Mouse (Mus musculus) gastrocnemius, postnatal 14 days (tissue): ENCODE measurements around the gene Ccdc86. TPM values are rescaled to one million over a fixed set of nuclear protein-coding genes. Genes with fewer than 3 reads are reported as not detected.

Experiments
- DNase-seq: peaks from one replicate; pipeline ENCODE4 v3.0.0; 2021; ENCODE audit warnings: mixed read lengths
- intact Hi-C: fragments of 180-260 bp; cut with DNase I; formaldehyde crosslinking; loops from one replicate; pipeline ENCODE4 v1.15.1; 2025; ENCODE audit warnings: low total_unique reads
- total RNA-seq, 2 experiments: library from RNA; stranded (reverse); gene quantifications; 2 replicates each; pipeline ENCODE4 v1.2.3; 2021

Ccdc86 gene
- total RNA-seq, 2 experiments from 2014 or later: 17.7 to 25.7 TPM

- intact Hi-C loops: no loop called here
These were observed 30.6 kb downstream of the Ccdc86 start for GRCm38 (mm10) chr19:10918321-10918991.

DNA sequence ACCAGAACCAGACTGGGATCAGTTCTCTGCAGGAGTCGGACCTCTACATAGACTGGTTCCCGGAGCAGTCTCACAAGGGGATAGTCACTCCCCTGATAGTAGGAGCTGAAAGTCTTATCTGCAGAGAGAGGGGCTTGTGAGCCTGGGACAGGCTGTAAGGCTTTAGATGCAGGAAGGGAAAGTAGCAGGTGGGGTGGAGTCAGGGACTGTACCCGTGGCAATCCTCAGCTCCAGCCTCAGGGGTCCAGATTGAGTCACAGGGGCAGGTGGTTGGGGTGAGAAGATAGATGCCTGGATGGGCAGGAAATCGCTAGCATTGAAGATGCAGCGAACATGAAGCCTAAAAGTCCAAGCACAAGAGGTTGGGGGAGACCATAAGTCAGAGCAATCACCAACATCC, 32.6 kb downstream of the Ccdc86 start:
- no peak for DNase-seq
- intact Hi-C loops: no loop called here

More at GRCm38 (mm10) chr19:10918321-10918991, 30.6 kb downstream of the Ccdc86 start:
- no peak for DNase-seq

DNA sequence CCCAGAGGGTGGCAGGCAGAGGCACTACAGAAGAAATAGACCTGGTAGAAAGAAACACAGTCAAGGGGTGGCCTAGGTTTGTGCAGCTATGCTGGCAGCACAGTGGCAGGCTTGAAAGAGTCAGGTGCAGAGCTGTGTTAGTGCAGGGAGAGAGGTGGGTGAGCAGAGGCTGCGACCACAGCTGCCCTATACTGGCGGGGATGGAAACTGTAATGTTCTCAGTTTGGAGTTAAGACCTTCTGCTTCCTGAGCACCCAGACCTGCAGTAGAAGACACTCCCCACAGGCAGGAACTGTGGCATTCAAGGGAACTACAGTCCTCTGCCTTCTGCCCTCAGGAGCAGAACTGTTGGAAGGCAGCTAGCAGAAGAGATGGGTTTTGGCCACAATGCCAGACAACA, 34.2 kb downstream of the Ccdc86 start:
- intact Hi-C loops: no loop called here

DNA sequence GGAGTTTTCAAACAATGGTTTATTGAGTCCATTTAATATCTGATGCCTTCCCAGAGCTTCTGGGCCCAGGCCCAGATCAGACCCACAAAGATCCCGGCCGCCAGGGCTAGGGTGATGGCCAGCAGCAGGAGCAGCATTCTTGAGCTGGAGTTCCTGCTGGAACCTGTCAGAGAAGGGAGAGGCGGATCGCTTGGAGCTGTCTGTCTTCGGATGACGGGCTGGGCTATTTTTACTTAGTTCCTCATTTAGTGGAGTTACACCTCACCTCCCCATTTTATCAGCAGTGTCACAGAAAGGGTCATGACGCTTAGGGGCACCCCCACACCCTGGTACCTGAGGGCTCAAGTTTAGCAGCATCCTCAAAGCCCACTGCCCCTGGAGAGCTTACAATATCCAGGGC, 34.8 kb downstream of the Ccdc86 start:
- DNase-seq: no peak

More for the DNA sequence above, 34.2 kb downstream of the Ccdc86 start:
- no peak for DNase-seq

GRCm38 (mm10) chr19:10909087-10909721, 39.9 kb downstream of the Ccdc86 start:
- no peak for DNase-seq
- intact Hi-C loops: no loop called here

More for the DNA sequence above, 34.8 kb downstream of the Ccdc86 start:
- intact Hi-C loops: no loop called here

DNA sequence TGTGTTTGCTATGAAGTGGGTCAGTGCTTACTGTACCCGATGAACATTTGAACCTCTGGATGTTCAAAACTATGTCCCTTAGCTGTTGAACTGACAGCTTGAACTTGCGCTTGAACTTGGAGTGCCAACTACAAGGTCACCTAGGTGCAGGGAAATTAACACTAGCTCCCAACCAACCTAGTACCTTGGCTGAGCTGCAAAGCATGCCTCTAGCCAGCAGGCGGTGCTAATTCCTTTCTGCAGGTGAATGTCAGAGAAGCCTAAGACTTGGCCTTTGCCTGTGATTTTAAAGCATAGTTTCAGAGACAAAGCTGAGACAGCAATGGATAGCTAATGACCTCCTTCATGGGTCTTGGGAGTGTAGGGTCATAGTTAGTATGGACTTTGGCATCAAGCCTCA, 41.2 kb downstream of the Ccdc86 start:
- DNase-seq: peak; percentile 48
- intact Hi-C loops: no loop called here

DNA sequence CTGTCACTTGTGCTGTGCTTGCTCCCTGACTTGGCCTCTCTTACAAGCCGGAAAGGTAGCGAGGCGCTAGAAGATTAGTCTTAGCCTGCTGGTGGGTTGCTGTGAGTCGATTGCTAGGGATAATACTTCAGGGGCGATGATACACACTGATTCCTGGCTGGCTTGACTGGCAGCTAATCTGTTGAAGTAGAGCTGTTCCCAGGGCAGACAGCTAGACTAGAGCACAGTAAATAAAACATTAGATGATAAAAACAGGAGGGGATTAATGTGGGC, 43.4 kb downstream of the Ccdc86 start:
- intact Hi-C loops: no loop called here
- DNase-seq: no peak

GRCm38 (mm10) chr19:10904927-10905727, 43.9 kb downstream of the Ccdc86 start:
- intact Hi-C loops: no loop called here
- peak; percentile 83 for DNase-seq

DNA sequence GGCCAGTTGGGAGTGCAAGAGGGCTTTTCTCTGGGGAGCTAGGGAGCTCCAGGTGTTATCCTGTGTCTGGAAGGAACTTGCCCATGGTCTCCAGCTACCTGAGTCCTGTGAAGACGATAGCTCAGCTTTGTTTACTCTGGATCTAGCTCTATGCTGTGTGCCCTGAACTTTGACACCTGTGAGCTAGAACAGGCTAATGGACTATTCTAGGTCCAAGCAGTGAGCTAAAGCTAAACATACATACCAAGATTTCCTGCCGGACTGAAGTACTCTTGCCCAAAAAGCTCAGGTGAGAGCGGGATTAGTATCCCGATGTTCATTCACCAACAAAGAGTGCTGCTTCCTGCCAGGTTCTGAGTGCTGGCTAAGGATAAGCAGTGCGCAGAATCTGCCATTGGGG, 44.6 kb downstream of the Ccdc86 start:
- DNase-seq: no peak
- intact Hi-C loops: no loop called here

- DNase-seq: no peak
- intact Hi-C loops: no loop called here
These were observed 48.0 kb downstream of the Ccdc86 start for GRCm38 (mm10) chr19:10901046-10901445.

- peak; percentile 67 for DNase-seq
- intact Hi-C loops: no loop called here
These were observed 48.8 kb downstream of the Ccdc86 start for GRCm38 (mm10) chr19:10900315-10900714.

DNA sequence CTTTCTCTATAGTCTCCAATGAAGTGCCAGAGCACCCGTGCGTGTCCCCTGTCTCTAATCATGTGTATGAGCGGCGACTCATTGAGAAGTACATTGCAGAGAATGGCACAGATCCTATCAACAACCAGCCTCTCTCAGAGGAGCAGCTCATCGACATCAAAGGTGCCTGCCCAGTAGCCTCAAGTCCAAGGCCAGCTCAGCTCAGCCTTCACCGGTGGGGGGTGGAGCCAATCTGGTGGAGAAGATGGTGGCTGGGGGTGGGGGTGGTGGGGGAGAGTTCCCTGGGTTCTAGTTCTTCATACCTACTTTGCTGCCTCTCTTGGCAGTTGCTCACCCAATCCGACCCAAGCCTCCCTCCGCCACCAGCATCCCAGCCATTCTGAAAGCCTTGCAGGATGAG, 51.6 kb downstream of the Ccdc86 start:
- intact Hi-C loops: no loop called here
- no peak for DNase-seq

DNA sequence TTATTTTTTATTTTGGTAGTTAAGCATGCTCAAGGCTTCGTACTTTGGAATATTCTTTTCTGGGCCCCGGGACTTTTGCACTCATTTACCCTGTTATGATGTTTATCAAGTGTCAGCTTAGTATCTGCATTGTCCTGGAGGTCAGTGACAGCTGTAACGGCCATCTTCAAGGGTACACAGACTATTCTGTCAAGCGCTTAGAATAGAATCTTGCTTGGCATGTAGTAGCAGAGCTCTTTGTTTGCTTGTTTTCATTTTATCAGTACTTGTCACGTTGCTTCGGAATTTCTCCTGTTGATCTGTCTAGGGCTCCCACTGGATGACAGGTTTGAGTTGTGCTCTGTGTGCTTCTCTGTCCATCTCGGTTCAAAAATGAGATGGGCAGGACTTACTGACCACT, 52.2 kb downstream of the Ccdc86 start:
- intact Hi-C loops: no loop called here
- no peak for DNase-seq

DNA sequence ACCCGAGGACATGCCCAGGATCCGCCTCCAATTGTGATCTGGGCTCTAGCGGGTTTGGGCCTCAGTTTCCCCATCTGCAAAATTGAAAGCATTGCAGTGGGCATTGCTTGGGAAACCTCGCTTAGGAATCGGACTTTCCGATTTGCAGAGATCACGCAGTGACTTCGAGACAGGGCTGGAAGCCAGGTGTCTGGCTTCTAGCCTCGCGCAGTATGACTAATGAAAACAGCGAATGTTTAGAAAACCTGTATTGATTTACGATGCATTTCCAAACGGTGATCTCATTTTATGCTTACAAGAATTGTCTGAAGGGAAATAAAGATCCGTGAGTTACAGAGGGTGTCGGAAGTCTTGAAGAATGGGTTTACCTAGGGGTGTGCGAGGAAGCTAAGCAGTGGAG, 53.4 kb downstream of the Ccdc86 start:
- no peak for DNase-seq
- intact Hi-C loops: no loop called here

GRCm38 (mm10) chr19:10895016-10895528, 54.0 kb downstream of the Ccdc86 start, which contains the start of gene Prpf19:
Prpf19 (plus strand) TSS chr19:10895231.
- intact Hi-C loops: no loop called here
- peak; percentile 97 for DNase-seq

DNA sequence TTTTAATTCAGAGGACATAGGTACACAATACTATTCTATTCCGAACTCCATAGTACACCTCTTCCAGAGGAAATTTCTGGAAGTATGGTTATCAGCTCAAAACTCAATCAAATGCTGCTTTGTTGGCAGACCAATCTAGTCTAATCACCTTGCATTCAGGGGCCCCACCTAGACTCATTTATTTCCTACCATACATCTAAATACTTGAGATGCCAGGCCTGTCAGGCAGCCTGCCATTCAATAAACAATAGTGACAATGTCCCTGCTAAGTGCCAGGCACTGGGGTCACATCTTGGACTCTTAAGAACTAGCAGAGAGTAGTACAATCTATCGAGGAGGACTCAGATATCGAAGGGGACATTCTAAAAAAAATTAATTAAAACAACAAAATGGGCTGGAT, 56.9 kb downstream of the Ccdc86 start:
- no peak for DNase-seq
- intact Hi-C loops: no loop called here

Other genes with a start within 250 kb of the Ccdc86 start
- not detected for gene Cd5, start 210.3 kb downstream of the Ccdc86 start, total RNA-seq
- gene Cd6, start 119.2 kb downstream of the Ccdc86 start, total RNA-seq: not detected
- gene Slc15a3, start 109.5 kb downstream of the Ccdc86 start, total RNA-seq: under 1 TPM; 0.22 to 0.35 TPM
- gene Tmem132a, start 79.3 kb downstream of the Ccdc86 start, total RNA-seq: 10 to 100 TPM; 12.9 to 17.3 TPM
- 100 to 1,000 TPM; 193 to 196 TPM for gene Tmem109, start 67.3 kb downstream of the Ccdc86 start, total RNA-seq
- 100 to 1,000 TPM; 192 to 194 TPM for gene Prpf19, start 54.0 kb downstream of the Ccdc86 start, total RNA-seq
- under 1 TPM in 1 of 2 experiments, not detected in 1; 0.51 TPM for gene Zp1, start 28.6 kb downstream of the Ccdc86 start, total RNA-seq
- gene Ptgdr2, start 12.1 kb downstream of the Ccdc86 start, total RNA-seq: under 1 TPM in 1 of 2 experiments, not detected in 1; 0.08 TPM
- not detected for gene Ms4a10, start 25.4 kb upstream of the Ccdc86 start, total RNA-seq
- not detected for gene Ms4a15, start 44.0 kb upstream of the Ccdc86 start, total RNA-seq
- gene Ms4a18, start 68.8 kb upstream of the Ccdc86 start, total RNA-seq: not detected
- gene Ms4a8a, start 131.8 kb upstream of the Ccdc86 start, total RNA-seq: under 1 TPM; 0.71 to 0.78 TPM
- under 1 TPM in 1 of 2 experiments, not detected in 1; 0.23 TPM for gene 1700017D01Rik, start 181.6 kb upstream of the Ccdc86 start, total RNA-seq
- gene 1700025F22Rik, start 216.1 kb upstream of the Ccdc86 start, total RNA-seq: not detected
- not detected for gene Ms4a13, start 247.5 kb upstream of the Ccdc86 start, total RNA-seq